Mouse (Mus musculus): ENCODE data around the gene Armc12. TPM values are rescaled to one million over a fixed set of nuclear protein-coding genes. Genes with fewer than 3 reads are reported as not detected.
A peak's percentile ranks its signal among the peaks of the same experiment; 100 is the strongest.

The Armc12 gene
- total and polyA plus RNA-seq, 3 experiments: not detected

- DNase-seq (ENCODE audit: low spot score) (no peak), ATAC-seq (ENCODE audit: extremely low read depth, insufficient number of reproducible peaks, low FRiP score, poor library complexity, severe bottlenecking) (no peak)
- Histone ChIP-seq H3K9me3 (replicated peaks) (0 out of 2 replicates have a peak, but pooled peaks cover 2% of the 10 kb centered on the region), H3K4me3 (ENCODE audit: low read depth, low read length) (no peak overlapping the region), H3K27me3 (ENCODE audit: insufficient read depth, low read length) (peaks cover 67% of the 10 kb centered on the region), H3K4me1 (ENCODE audit: insufficient read depth, low read depth, low read length) (peaks cover 12% of the 10 kb centered on the region), H3K36me3 (replicated peaks) (no peaks in the 10 kb centered on the region)
- TF ChIP-seq GATA1 (IDR thresholded peaks at IDR 0.05; ENCODE audit: borderline replicate concordance, low read length) (no peak), POLR2AphosphoS5 (IDR thresholded peaks at IDR 0.05; ENCODE audit: insufficient replicate concordance, low read depth, low read length) (no peak), GATA2 (IDR thresholded peaks at IDR 0.05; ENCODE audit: borderline replicate concordance, low read depth, low read length) (no peak), CTCF (IDR thresholded peaks at IDR 0.05; ENCODE audit: low read depth, low read length) (no peak), TAL1 (conservative IDR thresholded peaks at IDR 0.05; ENCODE audit: low read depth, low read length) (no peak)
These were observed 14.9 kb upstream of the Armc12 start for GRCm38 (mm10) chr17:28515431-28516341.

GRCm38 (mm10) chr17:28516881-28517280, 13.7 kb upstream of the Armc12 start:
- Histone ChIP-seq H3K27me3 (ENCODE audit: insufficient read depth, low read length) (peaks cover 67% of the 10 kb centered on the region), H3K4me1 (ENCODE audit: insufficient read depth, low read depth, low read length) (peaks cover 8% of the 10 kb centered on the region), H3K36me3 (replicated peaks) (no peaks in the 10 kb centered on the region), H3K4me3 (ENCODE audit: low read depth, low read length) (no peak overlapping the region), H3K9me3 (replicated peaks) (0 out of 2 replicates have a peak, but pooled peaks cover 2% of the 10 kb centered on the region)
- TF ChIP-seq TAL1 (conservative IDR thresholded peaks at IDR 0.05; ENCODE audit: low read depth, low read length) (no peak), POLR2AphosphoS5 (IDR thresholded peaks at IDR 0.05; ENCODE audit: insufficient replicate concordance, low read depth, low read length) (no peak), CTCF (IDR thresholded peaks at IDR 0.05; ENCODE audit: low read depth, low read length) (no peak)
- DNase-seq (ENCODE audit: low spot score) (no peak), ATAC-seq (ENCODE audit: extremely low read depth, insufficient number of reproducible peaks, low FRiP score, poor library complexity, severe bottlenecking) (no peak)

- DNase-seq (ENCODE audit: low spot score) (no peak), ATAC-seq (ENCODE audit: extremely low read depth, insufficient number of reproducible peaks, low FRiP score, poor library complexity, severe bottlenecking) (no peak)
- Histone ChIP-seq H3K27me3 (ENCODE audit: insufficient read depth, low read length) (peaks cover 66% of the 10 kb centered on the region), H3K36me3 (replicated peaks) (no peaks in the 10 kb centered on the region), H3K4me1 (ENCODE audit: insufficient read depth, low read depth, low read length) (peaks cover 14% of the 10 kb centered on the region), H3K9me3 (replicated peaks) (0 out of 2 replicates have a peak, but pooled peaks cover 2% of the 10 kb centered on the region), H3K4me3 (ENCODE audit: low read depth, low read length) (peak within 1 kb of the TSS; percentile 38; the same call in 1 of the 2 replicates)
- TF ChIP-seq CTCF (IDR thresholded peaks at IDR 0.05; ENCODE audit: low read depth, low read length) (no peak), GATA2 (IDR thresholded peaks at IDR 0.05; ENCODE audit: borderline replicate concordance, low read depth, low read length) (no peak)
These were observed 13.1 kb upstream of the Armc12 start, which contains the start of gene Fkbp5 for GRCm38 (mm10) chr17:28517441-28517955. Gene Fkbp5 (minus strand): TSS chr17:28517527.

- TF ChIP-seq CTCF (IDR thresholded peaks at IDR 0.05; ENCODE audit: low read depth, low read length) (no peak), TAL1 (conservative IDR thresholded peaks at IDR 0.05; ENCODE audit: low read depth, low read length) (no peak), GATA2 (IDR thresholded peaks at IDR 0.05; ENCODE audit: borderline replicate concordance, low read depth, low read length) (no peak), POLR2AphosphoS5 (IDR thresholded peaks at IDR 0.05; ENCODE audit: insufficient replicate concordance, low read depth, low read length) (no peak), GATA1 (IDR thresholded peaks at IDR 0.05; ENCODE audit: borderline replicate concordance, low read length) (no peak)
- DNase-seq (ENCODE audit: low spot score) (peak; percentile 43), ATAC-seq (ENCODE audit: extremely low read depth, insufficient number of reproducible peaks, low FRiP score, poor library complexity, severe bottlenecking) (no peak)
- H3K9me3 ChIP-seq (replicated peaks): 0 out of 2 replicates have a peak, but pooled peaks cover 2% of the 10 kb centered on the region
- H3K27me3 ChIP-seq (ENCODE audit: insufficient read depth, low read length): peaks cover 68% of the 10 kb centered on the region
- H3K36me3 ChIP-seq (replicated peaks): no peaks in the 10 kb centered on the region
- H3K4me1 ChIP-seq (ENCODE audit: insufficient read depth, low read depth, low read length): peaks cover 20% of the 10 kb centered on the region
- H3K4me3 ChIP-seq (ENCODE audit: low read depth, low read length): peak overlapping the region; percentile 38; the same call in 1 of the 2 replicates
These were observed 12.5 kb upstream of the Armc12 start for GRCm38 (mm10) chr17:28517956-28518614.

GRCm38 (mm10) chr17:28518615-28519071, 12.0 kb upstream of the Armc12 start:
- peaks cover 73% of the 10 kb centered on the region for H3K27me3 ChIP-seq (ENCODE audit: insufficient read depth, low read length)
- H3K4me1 ChIP-seq (ENCODE audit: insufficient read depth, low read depth, low read length): peaks cover 25% of the 10 kb centered on the region
- TF ChIP-seq POLR2AphosphoS5 (IDR thresholded peaks at IDR 0.05; ENCODE audit: insufficient replicate concordance, low read depth, low read length): no peak
- no peak for TF ChIP-seq GATA1 (IDR thresholded peaks at IDR 0.05; ENCODE audit: borderline replicate concordance, low read length)
- TF ChIP-seq GATA2 (IDR thresholded peaks at IDR 0.05; ENCODE audit: borderline replicate concordance, low read depth, low read length): no peak
- no peak for TF ChIP-seq CTCF (IDR thresholded peaks at IDR 0.05; ENCODE audit: low read depth, low read length)
- TF ChIP-seq TAL1 (conservative IDR thresholded peaks at IDR 0.05; ENCODE audit: low read depth, low read length): no peak
- H3K4me3 ChIP-seq (ENCODE audit: low read depth, low read length): no peak overlapping the region
- ATAC-seq (ENCODE audit: extremely low read depth, insufficient number of reproducible peaks, low FRiP score, poor library complexity, severe bottlenecking): no peak
- 0 out of 2 replicates have a peak, but pooled peaks cover 2% of the 10 kb centered on the region for H3K9me3 ChIP-seq (replicated peaks)
- DNase-seq (ENCODE audit: low spot score): no peak
- no peaks in the 10 kb centered on the region for H3K36me3 ChIP-seq (replicated peaks)

- Histone ChIP-seq H3K9me3 (replicated peaks) (0 out of 2 replicates have a peak, but pooled peaks cover 2% of the 10 kb centered on the region), H3K36me3 (replicated peaks) (peaks cover 7% of the 10 kb centered on the region), H3K4me3 (ENCODE audit: low read depth, low read length) (no peak overlapping the region), H3K27me3 (ENCODE audit: insufficient read depth, low read length) (peaks cover 70% of the 10 kb centered on the region), H3K4me1 (ENCODE audit: insufficient read depth, low read depth, low read length) (peaks cover 36% of the 10 kb centered on the region)
- ATAC-seq (ENCODE audit: extremely low read depth, insufficient number of reproducible peaks, low FRiP score, poor library complexity, severe bottlenecking) (no peak), DNase-seq (ENCODE audit: low spot score) (no peak)
- TF ChIP-seq GATA1 (IDR thresholded peaks at IDR 0.05; ENCODE audit: borderline replicate concordance, low read length): no peak
- no peak for TF ChIP-seq GATA2 (IDR thresholded peaks at IDR 0.05; ENCODE audit: borderline replicate concordance, low read depth, low read length)
- TF ChIP-seq POLR2AphosphoS5 (IDR thresholded peaks at IDR 0.05; ENCODE audit: insufficient replicate concordance, low read depth, low read length): no peak
- no peak for TF ChIP-seq TAL1 (conservative IDR thresholded peaks at IDR 0.05; ENCODE audit: low read depth, low read length)
- TF ChIP-seq CTCF (IDR thresholded peaks at IDR 0.05; ENCODE audit: low read depth, low read length): no peak
These were observed 10.8 kb upstream of the Armc12 start for GRCm38 (mm10) chr17:28519827-28520226.
